Mouse (Mus musculus): ENCODE results near the gene Strada.

DNA sequence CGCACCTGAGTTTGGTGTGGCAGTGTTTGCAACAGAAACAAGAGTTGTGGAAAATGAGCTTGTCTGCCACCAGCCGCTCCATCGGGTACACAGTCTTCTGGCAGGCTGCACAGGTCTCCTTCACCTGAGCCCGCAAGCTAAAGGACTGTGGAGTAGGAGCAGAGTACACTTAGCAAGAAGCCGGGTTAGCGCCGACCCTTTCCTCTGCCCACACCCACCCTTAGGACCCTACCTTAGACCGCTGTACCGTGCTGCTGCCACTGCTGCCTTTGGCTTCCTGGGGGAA is 43.1 kb downstream of the Strada start:
- TF ChIP-seq POLR2A (IDR thresholded peaks at IDR 0.05; ENCODE audit: borderline replicate concordance, low read depth, low read length) (no peak), CTCF (IDR thresholded peaks at IDR 0.05; ENCODE audit: low read depth, low read length) (no peak)
